Mouse (Mus musculus): ENCODE data around the gene Fam208b. TPM values are rescaled to one million over a fixed set of nuclear protein-coding genes. Genes with fewer than 3 reads are reported as not detected.

Fam208b gene
- polyA plus RNA-seq, 1 experiment from 2014 or later = 24.1 TPM

GRCm38 (mm10) chr13:3610118-3610794, 652 bp downstream of the Fam208b start:
- ATAC-seq (ENCODE audit: insufficient number of reproducible peaks, insufficient read depth, low FRiP score, low read depth) = peak; percentile 42; the same call in 1 of the 2 replicates
- 1% methylated on average over 46 of the region's 50 CpGs for WGBS
- Histone ChIP-seq H3K4me1 (ENCODE audit: control insufficient read depth, insufficient read depth, low read length) (no peaks in the 10 kb centered on the region), H3K4me2 (replicated peaks; ENCODE audit: low read depth, low read length) (peak overlapping the region; percentile 62), H3K36me3 (ENCODE audit: control insufficient read depth, insufficient read depth, low read length) (no peaks in the 10 kb centered on the region), H3K27ac (ENCODE audit: low read length) (peak overlapping the region; percentile 91), H3K4me3 (ENCODE audit: low read depth, low read length) (peak overlapping the region; percentile 84), H3K9ac (replicated peaks; ENCODE audit: low read depth, low read length) (peak overlapping the region; percentile 49), H3K9me3 (ENCODE audit: control insufficient read depth, low read depth, low read length) (no peaks in the 10 kb centered on the region), H3K27me3 (ENCODE audit: control insufficient read depth, insufficient read depth, low read length) (no peaks in the 10 kb centered on the region)

GRCm38 (mm10) chr13:3609780-3610117, 1.2 kb downstream of the Fam208b start:
- Histone ChIP-seq H3K4me3 (ENCODE audit: low read depth, low read length) (peak overlapping the region; percentile 84), H3K27ac (ENCODE audit: low read length) (peak overlapping the region; percentile 91; the same call in 1 of the 2 replicates), H3K4me1 (ENCODE audit: control insufficient read depth, insufficient read depth, low read length) (no peaks in the 10 kb centered on the region), H3K9ac (replicated peaks; ENCODE audit: low read depth, low read length) (peak overlapping the region; percentile 49), H3K36me3 (ENCODE audit: control insufficient read depth, insufficient read depth, low read length) (no peaks in the 10 kb centered on the region), H3K9me3 (ENCODE audit: control insufficient read depth, low read depth, low read length) (no peaks in the 10 kb centered on the region), H3K4me2 (replicated peaks; ENCODE audit: low read depth, low read length) (peak overlapping the region; percentile 62), H3K27me3 (ENCODE audit: control insufficient read depth, insufficient read depth, low read length) (no peaks in the 10 kb centered on the region)
- ATAC-seq (ENCODE audit: insufficient number of reproducible peaks, insufficient read depth, low FRiP score, low read depth) = no peak
- 13% methylated on average over 8 of the region's 8 CpGs for WGBS

- H3K27me3 ChIP-seq (ENCODE audit: control insufficient read depth, insufficient read depth, low read length) = no peaks in the 10 kb centered on the region
- H3K4me3 ChIP-seq (ENCODE audit: low read depth, low read length) = no peak overlapping the region
- peaks cover 33% of the 10 kb centered on the region for H3K36me3 ChIP-seq (ENCODE audit: control insufficient read depth, insufficient read depth, low read length)
- no peaks in the 10 kb centered on the region for H3K4me1 ChIP-seq (ENCODE audit: control insufficient read depth, insufficient read depth, low read length)
- no peak overlapping the region for H3K27ac ChIP-seq (ENCODE audit: low read length)
- WGBS = 94% methylated on average over 6 of the region's 6 CpGs
- H3K9ac ChIP-seq (replicated peaks; ENCODE audit: low read depth, low read length) = no peak overlapping the region
- ATAC-seq (ENCODE audit: insufficient number of reproducible peaks, insufficient read depth, low FRiP score, low read depth) = no peak
- H3K9me3 ChIP-seq (ENCODE audit: control insufficient read depth, low read depth, low read length) = no peaks in the 10 kb centered on the region
- H3K4me2 ChIP-seq (replicated peaks; ENCODE audit: low read depth, low read length) = no peak overlapping the region
Measured at GRCm38 (mm10) chr13:3596232-3596631, 14.7 kb downstream of the Fam208b start.

- no peak overlapping the region for H3K27ac ChIP-seq (ENCODE audit: low read length)
- no peak overlapping the region for H3K4me3 ChIP-seq (ENCODE audit: low read depth, low read length)
- no peaks in the 10 kb centered on the region for H3K27me3 ChIP-seq (ENCODE audit: control insufficient read depth, insufficient read depth, low read length)
- WGBS = 92% methylated on average over 1 of the region's 1 CpGs
- peaks cover 40% of the 10 kb centered on the region for H3K36me3 ChIP-seq (ENCODE audit: control insufficient read depth, insufficient read depth, low read length)
- no peak overlapping the region for H3K9ac ChIP-seq (replicated peaks; ENCODE audit: low read depth, low read length)
- no peaks in the 10 kb centered on the region for H3K9me3 ChIP-seq (ENCODE audit: control insufficient read depth, low read depth, low read length)
- no peak for ATAC-seq (ENCODE audit: insufficient number of reproducible peaks, insufficient read depth, low FRiP score, low read depth)
- no peak overlapping the region for H3K4me2 ChIP-seq (replicated peaks; ENCODE audit: low read depth, low read length)
- no peaks in the 10 kb centered on the region for H3K4me1 ChIP-seq (ENCODE audit: control insufficient read depth, insufficient read depth, low read length)
Measured at GRCm38 (mm10) chr13:3594311-3594710, 16.6 kb downstream of the Fam208b start.

GRCm38 (mm10) chr13:3590789-3591188, 20.1 kb downstream of the Fam208b start:
- WGBS = 91% methylated on average over 3 of the region's 3 CpGs
- ATAC-seq (ENCODE audit: insufficient number of reproducible peaks, insufficient read depth, low FRiP score, low read depth) = no peak
- no peaks in the 10 kb centered on the region for H3K9me3 ChIP-seq (ENCODE audit: control insufficient read depth, low read depth, low read length)
- H3K4me1 ChIP-seq (ENCODE audit: control insufficient read depth, insufficient read depth, low read length) = no peaks in the 10 kb centered on the region
- peaks cover 32% of the 10 kb centered on the region for H3K36me3 ChIP-seq (ENCODE audit: control insufficient read depth, insufficient read depth, low read length)
- H3K4me2 ChIP-seq (replicated peaks; ENCODE audit: low read depth, low read length) = no peak overlapping the region
- no peak overlapping the region for H3K4me3 ChIP-seq (ENCODE audit: low read depth, low read length)
- no peaks in the 10 kb centered on the region for H3K27me3 ChIP-seq (ENCODE audit: control insufficient read depth, insufficient read depth, low read length)
- H3K27ac ChIP-seq (ENCODE audit: low read length) = no peak overlapping the region
- no peak overlapping the region for H3K9ac ChIP-seq (replicated peaks; ENCODE audit: low read depth, low read length)

GRCm38 (mm10) chr13:3563953-3564352, 47.0 kb downstream of the Fam208b start:
- Histone ChIP-seq H3K4me1 (ENCODE audit: control insufficient read depth, insufficient read depth, low read length) (no peaks in the 10 kb centered on the region), H3K27me3 (ENCODE audit: control insufficient read depth, insufficient read depth, low read length) (no peaks in the 10 kb centered on the region), H3K4me3 (ENCODE audit: low read depth, low read length) (no peak overlapping the region), H3K27ac (ENCODE audit: low read length) (no peak overlapping the region), H3K9ac (replicated peaks; ENCODE audit: low read depth, low read length) (no peak overlapping the region), H3K4me2 (replicated peaks; ENCODE audit: low read depth, low read length) (no peak overlapping the region), H3K9me3 (ENCODE audit: control insufficient read depth, low read depth, low read length) (no peaks in the 10 kb centered on the region), H3K36me3 (ENCODE audit: control insufficient read depth, insufficient read depth, low read length) (peaks cover 31% of the 10 kb centered on the region)
- WGBS = 76% methylated on average over 2 of the region's 2 CpGs
- no peak for ATAC-seq (ENCODE audit: insufficient number of reproducible peaks, insufficient read depth, low FRiP score, low read depth)

- H3K4me2 ChIP-seq (replicated peaks; ENCODE audit: low read depth, low read length) = no peak overlapping the region
- H3K4me1 ChIP-seq (ENCODE audit: control insufficient read depth, insufficient read depth, low read length) = no peaks in the 10 kb centered on the region
- no peaks in the 10 kb centered on the region for H3K9me3 ChIP-seq (ENCODE audit: control insufficient read depth, low read depth, low read length)
- ATAC-seq (ENCODE audit: insufficient number of reproducible peaks, insufficient read depth, low FRiP score, low read depth) = no peak
- no peak overlapping the region for H3K27ac ChIP-seq (ENCODE audit: low read length)
- peaks cover 31% of the 10 kb centered on the region for H3K36me3 ChIP-seq (ENCODE audit: control insufficient read depth, insufficient read depth, low read length)
- no peak overlapping the region for H3K4me3 ChIP-seq (ENCODE audit: low read depth, low read length)
- whole genome bisulfite sequencing = 95% methylated on average over 1 of the region's 1 CpGs
- no peak overlapping the region for H3K9ac ChIP-seq (replicated peaks; ENCODE audit: low read depth, low read length)
- H3K27me3 ChIP-seq (ENCODE audit: control insufficient read depth, insufficient read depth, low read length) = no peaks in the 10 kb centered on the region
Measured at GRCm38 (mm10) chr13:3563130-3563529, 47.8 kb downstream of the Fam208b start.

GRCm38 (mm10) chr13:3547856-3548255, 63.1 kb downstream of the Fam208b start:
- 87% methylated on average over 6 of the region's 6 CpGs for WGBS
- H3K36me3 ChIP-seq (ENCODE audit: control insufficient read depth, insufficient read depth, low read length) = peaks cover 20% of the 10 kb centered on the region
- H3K4me2 ChIP-seq (replicated peaks; ENCODE audit: low read depth, low read length) = no peak overlapping the region
- H3K9ac ChIP-seq (replicated peaks; ENCODE audit: low read depth, low read length) = no peak overlapping the region
- H3K4me1 ChIP-seq (ENCODE audit: control insufficient read depth, insufficient read depth, low read length) = no peaks in the 10 kb centered on the region
- no peak for ATAC-seq (ENCODE audit: insufficient number of reproducible peaks, insufficient read depth, low FRiP score, low read depth)
- H3K27me3 ChIP-seq (ENCODE audit: control insufficient read depth, insufficient read depth, low read length) = no peaks in the 10 kb centered on the region
- no peak overlapping the region for H3K27ac ChIP-seq (ENCODE audit: low read length)
- H3K4me3 ChIP-seq (ENCODE audit: low read depth, low read length) = no peak overlapping the region
- no peaks in the 10 kb centered on the region for H3K9me3 ChIP-seq (ENCODE audit: control insufficient read depth, low read depth, low read length)

- H3K27ac ChIP-seq (ENCODE audit: low read length) = no peak overlapping the region
- no peak overlapping the region for H3K9ac ChIP-seq (replicated peaks; ENCODE audit: low read depth, low read length)
- H3K9me3 ChIP-seq (ENCODE audit: control insufficient read depth, low read depth, low read length) = no peaks in the 10 kb centered on the region
- no peaks in the 10 kb centered on the region for H3K27me3 ChIP-seq (ENCODE audit: control insufficient read depth, insufficient read depth, low read length)
- H3K4me2 ChIP-seq (replicated peaks; ENCODE audit: low read depth, low read length) = no peak overlapping the region
- no peaks in the 10 kb centered on the region for H3K4me1 ChIP-seq (ENCODE audit: control insufficient read depth, insufficient read depth, low read length)
- ATAC-seq (ENCODE audit: insufficient number of reproducible peaks, insufficient read depth, low FRiP score, low read depth) = no peak
- WGBS = 79% methylated on average over 3 of the region's 3 CpGs
- H3K36me3 ChIP-seq (ENCODE audit: control insufficient read depth, insufficient read depth, low read length) = peaks cover 18% of the 10 kb centered on the region
- no peak overlapping the region for H3K4me3 ChIP-seq (ENCODE audit: low read depth, low read length)
Measured at GRCm38 (mm10) chr13:3547410-3547809, 63.5 kb downstream of the Fam208b start.
